In the genomic region with DNA sequence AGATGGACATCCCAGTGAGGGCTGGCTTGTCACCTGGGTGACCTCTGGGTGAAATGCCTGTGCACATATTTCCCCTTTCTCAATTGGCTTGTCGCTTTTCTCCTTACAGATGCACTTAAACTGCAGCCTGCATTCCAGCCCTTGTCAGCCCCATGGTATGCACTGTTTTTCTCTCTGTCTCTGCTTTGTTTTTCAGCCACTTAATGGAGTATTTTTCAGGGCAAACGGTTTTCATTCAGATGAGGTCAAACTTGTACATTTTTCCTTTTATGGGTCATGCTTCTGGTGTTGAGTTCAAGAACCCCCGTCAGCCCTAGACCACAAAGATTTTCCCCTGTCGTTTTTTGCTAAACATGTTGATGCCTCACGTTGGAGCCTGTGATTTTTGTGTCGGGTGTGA, we compare ENCODE assay signal across 32 mouse cellular contexts. TPM values are rescaled to one million over a fixed set of nuclear protein-coding genes. Genes with fewer than 3 reads are reported as not detected.
DNase-seq lines count a peak whose midpoint lies in the region; ATAC-seq and TF ChIP-seq lines count a peak whose summit lies in the region.
"Had no signal": no experiment of that assay in that cellular context is flagged by ENCODE, and none has a peak within 500 bp of the region (broad histone marks: within the 10 kb centered on the region; RNA-seq: fewer than 3 reads in every experiment).

No protein-coding gene starts in this region.

- DNase-seq in heart, postnatal 36 days, result no peak
- DNase-seq in lung, postnatal 0 days (ENCODE audit: low spot score), result peak; percentile 44
- no peak for DNase-seq in lung, postnatal 14 days
- DNase-seq in induced T-regulatory cell, adult 2 months (ENCODE audit: low read depth), result peak; percentile 72
- DNase-seq: adrenal gland, postnatal 10 days; cerebellum, adult 11 months; cerebellum, adult 9-10 months; cerebellum, postnatal 36 days; forebrain, postnatal 0 days; heart, adult 2 months; kidney, postnatal 25 days; liver, embryonic 13.5 days; lung, adult 18-20 months; lung, postnatal 10 days; right cerebral cortex, adult 18-20 months; thymus, adult 2 months; thymus, postnatal 36 days had no signal

- H3K4me2 ChIP-seq in heart, embryonic 12.5 days, result no peak overlapping the region
- H3K4me2 ChIP-seq in lung, postnatal 0 days (replicated peaks; ENCODE audit: low read depth, low read length), result no peak overlapping the region
- H3K4me2 ChIP-seq in midbrain, embryonic 13.5 days (replicated peaks), result no peak overlapping the region
- H3K4me2 ChIP-seq: embryonic facial prominence, embryonic 12.5 days; forebrain, embryonic 12.5 days; limb, embryonic 15.5 days; liver, embryonic 13.5 days; midbrain, embryonic 11.5 days; neural tube, embryonic 12.5 days had no signal

- H3K9me3 ChIP-seq in heart, embryonic 12.5 days (replicated peaks), result no peaks in the 10 kb centered on the region
- H3K9me3 ChIP-seq in lung, postnatal 0 days (ENCODE audit: low read length), result no peaks in the 10 kb centered on the region
- H3K9me3 ChIP-seq in midbrain, embryonic 13.5 days, result no peaks in the 10 kb centered on the region
- H3K9me3 ChIP-seq: forebrain, embryonic 12.5 days; limb, embryonic 15.5 days; liver, embryonic 13.5 days; neural tube, embryonic 12.5 days had no signal

- no peaks in the 10 kb centered on the region for H3K27me3 ChIP-seq in heart, embryonic 12.5 days (replicated peaks)
- H3K27me3 ChIP-seq in lung, postnatal 0 days (replicated peaks; ENCODE audit: insufficient read depth, low read length), result no peaks in the 10 kb centered on the region
- H3K27me3 ChIP-seq in midbrain, embryonic 13.5 days, result no peaks in the 10 kb centered on the region
- H3K27me3 ChIP-seq: CH12.LX; embryonic facial prominence, embryonic 12.5 days; forebrain, embryonic 12.5 days; limb, embryonic 15.5 days; liver, embryonic 13.5 days; neural tube, embryonic 12.5 days; Patski had no signal

- no peak for ATAC-seq in heart, embryonic 12.5 days (ENCODE audit: insufficient number of reproducible peaks, low FRiP score)
- peak; percentile 85 for ATAC-seq in lung, postnatal 0 days
- ATAC-seq in midbrain, embryonic 13.5 days, result no peak
- no peak for ATAC-seq in cerebellum, adult (ENCODE audit: insufficient number of reproducible peaks, low FRiP score, low TSS enrichment)
- ATAC-seq: forebrain, postnatal 0 days; hindbrain, embryonic 16.5 days; intestine, postnatal 0 days; Patski had no signal

- no peak overlapping the region for H3K9ac ChIP-seq in heart, embryonic 12.5 days
- H3K9ac ChIP-seq in lung, postnatal 0 days (replicated peaks; ENCODE audit: low read depth), result no peak overlapping the region
- no peak overlapping the region for H3K9ac ChIP-seq in midbrain, embryonic 13.5 days (replicated peaks)
- H3K9ac ChIP-seq: embryonic facial prominence, embryonic 12.5 days; forebrain, embryonic 12.5 days; forebrain, postnatal 0 days; limb, embryonic 15.5 days; liver, embryonic 13.5 days; neural tube, embryonic 12.5 days had no signal

- H3K4me3 ChIP-seq in heart, embryonic 12.5 days, result no peak overlapping the region
- no peak overlapping the region for H3K4me3 ChIP-seq in lung, postnatal 0 days (ENCODE audit: low read depth, low read length)
- H3K4me3 ChIP-seq in midbrain, embryonic 13.5 days (replicated peaks), result no peak overlapping the region
- H3K4me3 ChIP-seq: embryonic facial prominence, embryonic 12.5 days; forebrain, embryonic 12.5 days; heart, adult 2 months; limb, embryonic 15.5 days; liver, embryonic 13.5 days; myocyte; neural tube, embryonic 12.5 days had no signal

- intact Hi-C loops in heart, postnatal 36 days (cut with DNase I), result no loop called here

- H3K36me3 ChIP-seq in heart, embryonic 12.5 days, result no peaks in the 10 kb centered on the region
- no peaks in the 10 kb centered on the region for H3K36me3 ChIP-seq in lung, postnatal 0 days (ENCODE audit: insufficient read depth, low read length)
- no peaks in the 10 kb centered on the region for H3K36me3 ChIP-seq in midbrain, embryonic 13.5 days
- H3K36me3 ChIP-seq: embryonic facial prominence, embryonic 12.5 days; forebrain, embryonic 12.5 days; limb, embryonic 15.5 days; liver, embryonic 13.5 days; neural tube, embryonic 12.5 days had no signal

- no peak for TF ChIP-seq CTCF in lung, postnatal 0 days (IDR thresholded peaks at IDR 0.05)

- WGBS in heart, embryonic 12.5 days, result 44% methylated on average over 6 of the region's 6 CpGs
- WGBS in lung, postnatal 0 days, result 30% methylated on average over 6 of the region's 6 CpGs
- WGBS in midbrain, embryonic 13.5 days, result 69% methylated on average over 6 of the region's 6 CpGs

- H3K27ac ChIP-seq in heart, embryonic 12.5 days (ENCODE audit: poor library complexity, severe bottlenecking), result peak overlapping the region; percentile 41
- H3K27ac ChIP-seq in lung, postnatal 0 days (ENCODE audit: low read length), result no peak overlapping the region
- H3K27ac ChIP-seq in midbrain, embryonic 13.5 days, result no peak overlapping the region
- H3K27ac ChIP-seq: embryonic facial prominence, embryonic 12.5 days; forebrain, embryonic 12.5 days; heart, adult 2 months; limb, embryonic 15.5 days; liver, embryonic 13.5 days; neural tube, embryonic 12.5 days; stomach, postnatal 0 days had no signal

- H3K4me1 ChIP-seq in heart, embryonic 12.5 days (replicated peaks), result peaks cover 15% of the 10 kb centered on the region
- H3K4me1 ChIP-seq in lung, postnatal 0 days (ENCODE audit: insufficient read depth, low read depth, low read length), result no peaks in the 10 kb centered on the region
- no peaks in the 10 kb centered on the region for H3K4me1 ChIP-seq in midbrain, embryonic 13.5 days (replicated peaks)
- H3K4me1 ChIP-seq: forebrain, embryonic 12.5 days; liver, embryonic 13.5 days; neural tube, embryonic 12.5 days had no signal

- peak; percentile 58; the same call in 1 of the 2 replicates for TF ChIP-seq EP300 in lung, postnatal 0 days (IDR thresholded peaks at IDR 0.05)

RNA-seq across cellular contexts. Expression of a gene that starts 39.6 kb away (rescaled TPM):
- 0.71 and 1.00 TPM in 2 replicates for polyA plus RNA-seq in heart, embryonic 12.5 days (2016; fragmentation: Nextera tagmentation; extraction: Ambion mirVana)
- 1 to 10 TPM; 1.4 to 2.1 TPM for total RNA-seq in heart, postnatal 36 days (2021)
- 0.18 and 0.35 TPM in 2 replicates for polyA plus RNA-seq in lung, postnatal 0 days (2015; fragmentation: Nextera tagmentation; extraction: Ambion mirVana)
- 1.4 and 1.7 TPM in 2 replicates for polyA plus RNA-seq in midbrain, embryonic 13.5 days (2015; fragmentation: Nextera tagmentation; extraction: Ambion mirVana)
- total RNA-seq: megakaryocyte progenitor cell, adult 5-6 weeks had no signal

Comparison
In these comparisons a context has a peak if more than half of its experiments do, and no peak if none do; other contexts are left out.
1. DNase-seq: peak in lung, postnatal 0 days (single experiment) and induced T-regulatory cell, adult 2 months (single experiment); none in heart, postnatal 36 days (0 of 2) and lung, postnatal 14 days (single experiment).